Mouse (Mus musculus): Measurements from ENCODE around the gene Slc12a3.
"Not testable (repeated sequence)": the region's sequence is repeated elsewhere in the genome, so short reads cannot be mapped to it uniquely, and the experiment has no call there.

The Slc12a3 gene

GRCm38 (mm10) chr8:94399957-94400356 lies 71.0 kb downstream of the Slc12a3 start:
- DNase-seq (ENCODE audit: low spot score), result not testable (repeated sequence)

- no peak for DNase-seq (ENCODE audit: low spot score)
These were observed 79.6 kb downstream of the Slc12a3 start for GRCm38 (mm10) chr8:94408443-94409080.

DNA sequence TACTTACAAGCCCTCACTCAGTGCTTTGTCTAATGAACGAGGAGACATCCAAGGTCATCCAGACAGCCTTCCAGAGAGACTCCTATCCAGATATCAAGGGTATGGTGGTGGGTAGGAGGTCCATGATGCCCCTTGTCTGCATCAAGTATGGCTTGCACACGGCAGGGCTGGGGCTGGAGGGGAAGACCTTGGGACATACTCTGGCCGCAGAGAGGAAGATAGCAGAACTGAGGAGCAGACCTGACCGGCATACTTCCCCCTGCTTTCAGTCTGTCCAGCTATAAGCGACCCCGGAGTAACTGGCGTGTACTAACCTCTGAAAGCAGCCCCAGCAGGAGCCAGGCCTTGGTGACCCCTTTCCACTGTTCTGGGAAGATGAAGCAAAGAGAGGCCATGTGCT lies 80.5 kb downstream of the Slc12a3 start:
- DNase-seq (ENCODE audit: low spot score), result no peak

DNA sequence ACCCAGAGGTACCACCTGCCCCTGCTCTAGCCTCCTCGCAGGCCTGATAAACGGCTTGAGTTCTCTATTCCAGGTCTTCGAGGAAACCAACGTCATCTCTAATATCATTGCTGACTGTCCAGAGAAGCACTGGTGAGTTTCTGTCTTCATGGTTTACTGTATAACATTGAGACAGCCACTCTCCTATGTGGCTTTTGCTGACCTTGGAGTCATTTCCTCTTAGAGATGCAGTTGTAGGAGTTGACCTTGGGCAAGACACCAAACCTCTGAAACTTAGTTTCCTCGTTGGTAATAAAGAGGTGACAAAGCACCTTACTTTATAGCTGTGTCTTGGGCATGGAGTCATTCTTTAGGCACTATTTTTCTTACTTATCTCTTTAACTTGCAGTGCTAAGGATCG lies 83.5 kb downstream of the Slc12a3 start:
- no peak for DNase-seq (ENCODE audit: low spot score)

DNA sequence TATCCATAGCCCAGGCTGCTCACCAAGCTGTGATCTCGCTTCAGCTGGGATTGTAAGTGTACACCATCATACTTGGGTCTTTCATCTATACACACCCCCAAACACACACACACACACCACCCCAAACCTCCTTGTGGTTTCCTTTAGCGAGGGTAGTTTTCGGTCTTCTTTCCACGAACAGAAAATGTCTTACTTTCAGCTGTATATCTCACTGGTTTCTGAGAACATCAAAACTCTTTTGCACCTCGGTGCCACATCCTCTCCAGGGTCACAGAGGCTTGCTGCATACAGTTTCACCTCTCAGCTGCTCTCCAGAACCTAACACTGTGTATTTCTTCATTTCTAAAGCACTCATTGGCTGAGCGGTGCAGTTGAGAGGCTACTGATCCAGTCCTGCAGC lies 84.5 kb downstream of the Slc12a3 start:
- no peak for DNase-seq (ENCODE audit: low spot score)

GRCm38 (mm10) chr8:94415218-94415617 lies 86.2 kb downstream of the Slc12a3 start:
- DNase-seq (ENCODE audit: low spot score), result no peak

Data from testis, postnatal 14 days (tissue).